In the genomic region with DNA sequence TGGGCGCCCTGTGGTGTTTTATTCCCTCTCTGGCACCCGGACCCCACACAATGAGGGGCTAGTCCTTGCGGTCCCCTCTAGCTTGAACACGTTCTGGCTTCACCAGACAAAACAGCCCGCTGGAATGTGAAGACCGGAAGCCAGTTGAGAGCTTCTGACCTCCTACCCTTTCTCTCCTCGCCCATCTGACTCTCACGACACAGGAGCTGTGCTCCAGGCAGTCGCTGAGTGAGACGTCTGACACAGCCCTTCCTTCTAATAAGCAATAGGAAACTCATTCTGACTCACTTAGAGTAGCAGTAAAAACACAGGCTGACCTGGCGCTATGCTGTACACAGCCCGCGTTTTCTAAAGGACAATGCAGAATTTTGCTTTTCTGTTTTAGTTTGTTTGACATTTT, we compare ENCODE assay signal across 14 mouse cellular contexts. TPM values are rescaled to one million over a fixed set of nuclear protein-coding genes. Genes with fewer than 3 reads are reported as not detected.
A peak's percentile ranks its signal among the peaks of the same experiment; 100 is the strongest.
DNase-seq lines count a peak whose midpoint lies in the region; ATAC-seq lines count a peak whose summit lies in the region.
"Had no signal": no experiment of that assay in that cellular context is flagged by ENCODE, and none has a peak within 500 bp of the region (broad histone marks: within the 10 kb centered on the region; RNA-seq: fewer than 3 reads in every experiment).

No protein-coding gene starts in this region.

- H3K27ac ChIP-seq in heart, embryonic 12.5 days (ENCODE audit: poor library complexity, severe bottlenecking): peak overlapping the region; percentile 57
- peak overlapping the region; percentile 39 for H3K27ac ChIP-seq in heart, embryonic 15.5 days
- H3K27ac ChIP-seq: left cerebral cortex, adult 2 months had no signal

- no peak overlapping the region for H3K9ac ChIP-seq in heart, embryonic 12.5 days
- H3K9ac ChIP-seq in heart, embryonic 15.5 days: no peak overlapping the region

- H3K4me3 ChIP-seq in heart, embryonic 12.5 days: no peak overlapping the region
- H3K4me3 ChIP-seq in heart, embryonic 15.5 days: no peak overlapping the region
- H3K4me3 ChIP-seq: left cerebral cortex, adult 2 months had no signal

- WGBS in heart, embryonic 12.5 days: 29% methylated on average over 13 of the region's 13 CpGs
- WGBS in heart, embryonic 15.5 days: 27% methylated on average over 13 of the region's 13 CpGs

- peaks cover 66% of the 10 kb centered on the region for H3K4me1 ChIP-seq in heart, embryonic 12.5 days (replicated peaks)
- peaks cover 56% of the 10 kb centered on the region for H3K4me1 ChIP-seq in heart, embryonic 15.5 days (replicated peaks)

- peak; percentile 73 for ATAC-seq in heart, embryonic 12.5 days (ENCODE audit: insufficient number of reproducible peaks, low FRiP score)
- 0 out of 2 replicates have a peak, but pooled peaks have one; percentile 10 for ATAC-seq in heart, embryonic 15.5 days (replicated peaks; ENCODE audit: insufficient number of reproducible peaks, insufficient read depth, low FRiP score, low read depth)
- ATAC-seq: CD4-positive, CD25-positive, alpha-beta regulatory T cell, adult 4 months; forebrain, embryonic 14.5 days; Patski had no signal

- peak overlapping the region; percentile 24 for H3K4me2 ChIP-seq in heart, embryonic 12.5 days
- peak overlapping the region; percentile 32 for H3K4me2 ChIP-seq in heart, embryonic 15.5 days

- no peaks in the 10 kb centered on the region for H3K27me3 ChIP-seq in heart, embryonic 12.5 days (replicated peaks)
- H3K27me3 ChIP-seq in heart, embryonic 15.5 days: no peaks in the 10 kb centered on the region
- H3K27me3 ChIP-seq: Patski had no signal

- no peak for DNase-seq in heart, postnatal 4 days
- DNase-seq in 3T3-L1 (ENCODE audit: low read depth, low spot score): peak; percentile 80
- peak; percentile 60 for DNase-seq in embryo, embryonic 10 days (ENCODE audit: low spot score)
- DNase-seq in thymus, postnatal 14 days: no peak
- no peak for DNase-seq in ovary, postnatal 36 days (ENCODE audit: low spot score)
- DNase-seq: adrenal gland, postnatal 14 days; gastrocnemius, postnatal 10 days; kidney, postnatal 4 days had no signal

- H3K9me3 ChIP-seq in heart, embryonic 12.5 days (replicated peaks): no peaks in the 10 kb centered on the region
- H3K9me3 ChIP-seq in heart, embryonic 15.5 days (replicated peaks): no peaks in the 10 kb centered on the region

- H3K36me3 ChIP-seq in heart, embryonic 12.5 days: peaks cover 27% of the 10 kb centered on the region
- H3K36me3 ChIP-seq in heart, embryonic 15.5 days: peaks cover 17% of the 10 kb centered on the region

RNA-seq across cellular contexts. Expression of a gene that starts 17.9 kb away (rescaled TPM):
- 311 and 316 TPM in 2 replicates for polyA plus RNA-seq in heart, embryonic 12.5 days (2016; fragmentation: Nextera tagmentation; extraction: Ambion mirVana)
- total RNA-seq in heart, postnatal 4 days (2021): 100 to 1,000 TPM; 266 to 281 TPM
- polyA plus RNA-seq in heart, embryonic 15.5 days (2015; fragmentation: Nextera tagmentation; extraction: Ambion mirVana): 245 and 283 TPM in 2 replicates

Comparison
In these comparisons a context has a peak if more than half of its experiments do, and no peak if none do; other contexts are left out.
1. DNase-seq: peak in 3T3-L1 (single experiment) and embryo, embryonic 10 days (single experiment); none in heart, postnatal 4 days (single experiment), thymus, postnatal 14 days (single experiment) and ovary, postnatal 36 days (single experiment).